In genomic region chr6:106458166-106458565, GRCm38 (mm10) we compare ENCODE assay signal across 15 mouse cellular contexts.
"Had no signal": no experiment of that assay in that cellular context is flagged by ENCODE, and none has a peak within 500 bp of the region (broad histone marks: within the 10 kb centered on the region; RNA-seq: fewer than 3 reads in every experiment).

No protein-coding gene starts in this region.

- H3K4me3 ChIP-seq: neural tube, embryonic 15.5 days; stomach, embryonic 15.5 days had no signal

- H3K27ac ChIP-seq: neural tube, embryonic 15.5 days; stomach, embryonic 15.5 days; stomach, postnatal 0 days had no signal

- DNase-seq: retina, postnatal 1 day; right cerebral cortex, adult 18-20 months; right cerebral cortex, postnatal 14 days; right cerebral cortex, postnatal 25 days; right cerebral cortex, postnatal 4 days; spleen, adult 18-20 months; thymus, adult 18-20 months; thymus, adult 2 months; thymus, postnatal 14 days; thymus, postnatal 25 days; thymus, postnatal 36 days; thymus, postnatal 4 days had no signal

- H3K4me1 ChIP-seq: stomach, embryonic 15.5 days had no signal

- H3K36me3 ChIP-seq: neural tube, embryonic 15.5 days; stomach, embryonic 15.5 days had no signal

- H3K9me3 ChIP-seq: neural tube, embryonic 15.5 days; stomach, embryonic 15.5 days had no signal

- H3K4me2 ChIP-seq: neural tube, embryonic 15.5 days; stomach, embryonic 15.5 days had no signal

- H3K9ac ChIP-seq: neural tube, embryonic 15.5 days; stomach, embryonic 15.5 days had no signal

- H3K27me3 ChIP-seq: neural tube, embryonic 15.5 days; stomach, embryonic 15.5 days had no signal
